Mouse (Mus musculus) thymus, adult 2 months (tissue): ENCODE results near the gene Abhd10.

Experiments used
- CTCF ChIP-seq: fragments of 200-500 bp; IDR thresholded peaks from 2 replicates; pipeline ENCODE4 v1.5.1; 2012; ENCODE audit warnings: mild to moderate bottlenecking, control low read depth, low read length, moderate library complexity, borderline replicate concordance; ENCODE audit not compliant: control insufficient read depth, poor library complexity, insufficient read depth; ENCODE audit errors: extremely low read depth
- POLR2A ChIP-seq: fragments of 200-500 bp; IDR thresholded peaks from 2 replicates; pipeline ENCODE4 v1.6.1; 2012; ENCODE audit warnings: mild to moderate bottlenecking, low read length, control low read depth, moderate library complexity; ENCODE audit not compliant: control insufficient read depth, poor library complexity, insufficient read depth; ENCODE audit errors: extremely low read depth

DNA sequence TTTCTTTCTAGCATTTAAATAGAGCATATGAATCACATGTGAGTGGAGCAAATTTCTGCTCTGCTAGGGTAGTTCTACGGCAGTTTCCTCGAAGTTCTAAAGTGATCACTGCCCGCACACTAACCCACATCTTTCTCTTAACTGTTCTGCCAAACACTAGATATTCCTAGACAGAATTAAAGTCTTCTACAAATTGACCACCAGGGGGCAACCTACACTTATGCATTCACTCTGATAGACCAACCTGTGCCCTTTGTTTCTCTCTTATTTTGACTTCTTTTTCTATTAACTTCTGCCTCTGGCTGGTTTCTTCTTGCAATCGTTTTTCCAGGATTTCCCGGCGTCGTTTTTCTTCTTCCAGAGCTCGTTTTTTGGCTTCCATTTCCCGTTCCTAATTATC, 14.1 kb upstream of the Abhd10 start:
- TF ChIP-seq POLR2A (no peak), CTCF (no peak)
